Mouse (Mus musculus) NIH3T3 (cell line): ENCODE results near the gene Folr2.

Experiments used
- DNase-seq: peaks from one replicate; pipeline ENCODE4 v3.0.0-alpha.2; 2012; ENCODE audit warnings: low read depth

The Folr2 gene

DNA sequence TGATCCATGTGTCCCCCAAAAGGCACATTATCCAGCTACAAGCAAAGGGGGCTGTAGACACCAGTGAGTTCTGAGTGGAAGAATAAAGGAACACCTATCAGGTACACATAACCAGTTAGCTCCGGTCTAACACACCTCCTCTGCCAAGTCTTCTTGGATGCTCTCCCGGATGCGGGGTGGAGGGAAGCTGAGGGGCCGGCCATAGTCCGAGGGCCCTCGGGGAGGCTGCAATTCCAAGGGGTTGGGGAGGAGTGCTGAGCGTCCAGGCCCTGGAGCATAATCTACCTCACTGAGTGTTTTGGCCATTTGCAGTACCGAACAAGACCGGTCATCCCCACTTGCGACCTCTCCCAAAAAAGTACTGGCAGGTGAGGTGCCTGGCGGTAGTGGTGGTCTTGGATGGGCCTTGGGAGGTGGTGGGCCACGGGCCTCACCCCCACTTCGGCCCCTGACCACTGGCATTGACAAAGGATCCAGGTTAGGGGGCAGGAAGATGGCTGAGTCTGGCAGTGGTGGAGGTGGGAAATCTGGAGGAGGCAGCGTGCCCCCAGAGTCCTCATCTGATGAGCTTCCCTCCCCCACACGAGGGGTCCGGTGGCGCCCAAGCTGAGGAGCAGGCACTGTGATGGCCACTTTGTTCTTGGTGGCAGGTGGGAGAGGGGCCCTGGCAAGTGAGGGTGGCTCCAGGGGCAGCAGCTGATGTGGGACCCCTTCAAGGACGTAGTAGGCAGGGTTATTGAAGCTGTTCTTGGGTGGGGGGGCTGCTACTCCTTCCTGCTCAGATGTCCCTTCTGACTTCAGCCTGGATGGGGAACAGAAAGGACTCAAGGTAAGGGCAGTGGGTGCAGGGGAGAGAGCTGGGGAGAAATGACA lies 33.0 kb downstream of the Folr2 start:
- DNase-seq, result no peak

DNA sequence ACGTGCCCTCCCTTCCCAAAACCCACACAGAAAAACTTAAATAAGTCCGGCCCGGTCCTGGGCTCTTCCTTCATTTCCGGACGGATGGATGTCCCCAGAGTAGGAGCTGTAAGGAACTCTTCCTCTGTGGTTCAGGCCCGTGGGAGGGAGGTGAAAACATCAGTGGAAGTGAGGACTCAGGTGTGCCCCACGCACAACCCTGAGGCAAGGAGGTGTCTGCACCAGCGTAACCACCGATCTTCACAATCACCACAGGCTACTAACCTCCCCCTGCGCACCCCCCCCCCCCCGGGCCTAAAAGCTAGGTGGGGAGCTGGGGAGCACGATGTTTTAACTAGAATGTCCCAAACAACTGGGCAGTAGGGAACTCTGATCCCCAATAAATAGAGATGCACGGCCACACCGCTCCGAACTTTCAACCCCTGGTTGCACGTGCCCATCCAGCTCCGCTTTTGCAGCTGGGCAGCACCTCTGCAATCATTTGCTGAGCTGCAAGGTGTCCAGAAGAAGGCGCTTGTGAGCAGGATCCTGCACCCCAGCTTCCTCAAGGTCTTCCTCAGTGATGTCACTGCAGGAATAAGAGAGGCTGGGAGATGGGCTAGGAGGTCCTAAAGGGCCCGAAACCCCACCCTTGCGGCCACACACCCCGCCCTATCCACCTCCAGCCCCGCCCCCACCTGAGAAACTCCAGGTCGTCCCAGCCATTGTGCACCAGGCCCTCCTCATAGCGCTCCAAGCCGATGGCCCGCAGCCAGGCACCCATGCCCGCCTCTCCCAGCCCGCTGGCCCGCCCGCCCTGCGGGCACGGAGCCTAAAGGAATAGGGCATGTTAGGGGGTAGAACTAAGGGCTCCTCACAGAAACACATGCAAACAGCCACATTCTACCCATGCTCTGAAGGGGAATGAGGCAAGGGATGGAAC lies 33.9 kb downstream of the Folr2 start:
- peak; percentile 14 for DNase-seq

GRCm38 (mm10) chr7:101821571-101822501 lies 35.2 kb downstream of the Folr2 start:
- DNase-seq, result no peak

- DNase-seq, result no peak
Observed at GRCm38 (mm10) chr7:101820295-101821030, 36.5 kb downstream of the Folr2 start.

DNA sequence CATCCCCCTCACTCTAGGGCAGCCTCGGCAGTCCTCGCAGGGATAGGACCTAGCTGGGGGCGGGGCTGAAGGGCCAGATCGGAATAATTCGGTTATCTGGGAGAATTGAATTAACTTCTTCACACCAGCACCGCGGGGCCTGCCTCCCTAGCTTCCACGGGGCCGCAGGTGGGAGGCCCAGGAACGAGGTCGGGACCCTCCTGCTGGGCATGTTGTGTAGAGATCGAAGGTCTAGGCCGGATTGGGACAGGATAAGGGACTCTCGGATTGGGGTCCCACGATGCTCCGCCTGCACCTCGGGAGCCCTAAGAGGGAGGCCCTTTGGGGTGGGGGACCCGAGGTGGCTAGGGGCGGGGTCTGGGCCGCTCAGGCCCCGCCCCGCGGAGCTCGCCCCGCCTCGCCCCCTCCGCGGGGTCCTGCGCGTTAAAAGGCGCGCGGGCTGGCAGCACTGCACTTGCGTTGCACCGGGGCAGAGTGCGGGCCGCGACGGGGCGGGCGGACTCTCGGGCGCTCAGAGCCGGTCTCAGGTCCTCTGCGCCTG lies 39.1 kb downstream of the Folr2 start, which contains the start of gene Phox2a:
Gene Phox2a, plus strand, starts transcription at position 453 of the 541 bp plus-strand sequence.
- no peak for DNase-seq
